Mouse (Mus musculus) stomach, embryonic 15.5 days (tissue): ENCODE measurements around the gene Ankrd22. TPM values are rescaled to one million over a fixed set of nuclear protein-coding genes. Genes with fewer than 3 reads are reported as not detected.

Experiments
- ATAC-seq: fragments of 200-750 bp; cut with Nextera tagmentation; 2 replicates; pipeline ENCODE4 v1.8.0; 2017; ENCODE audit warnings: low read depth, moderate number of reproducible peaks, moderate TSS enrichment; ENCODE audit not compliant: insufficient read depth, low FRiP score
- H3K27ac ChIP-seq: fragments of 300-500 bp; sonication (generic); 2 replicates; pipeline ENCODE4 v1.5.1; 2015; ENCODE audit warnings: mild to moderate bottlenecking, inconsistent platforms
- H3K27me3 ChIP-seq: fragments of 300-500 bp; sonication (generic); replicated peaks from 2 replicates; pipeline ENCODE4 v1.6.1; 2015; ENCODE audit warnings: inconsistent platforms
- H3K36me3 ChIP-seq: fragments of 300-500 bp; sonication (generic); 2 replicates; pipeline ENCODE4 v1.6.1; 2015; ENCODE audit warnings: inconsistent platforms
- H3K4me1 ChIP-seq: fragments of 300-500 bp; sonication (generic); 2 replicates; pipeline ENCODE4 v1.6.1; 2015; ENCODE audit warnings: inconsistent platforms
- H3K4me2 ChIP-seq: fragments of 300-500 bp; sonication (generic); 2 replicates; pipeline ENCODE4 v1.6.1; 2015; ENCODE audit warnings: mild to moderate bottlenecking, inconsistent platforms
- H3K4me3 ChIP-seq: fragments of 300-500 bp; sonication (generic); replicated peaks from 2 replicates; pipeline ENCODE4 v1.5.1; 2015; ENCODE audit warnings: inconsistent platforms
- H3K9ac ChIP-seq: fragments of 300-500 bp; sonication (generic); 2 replicates; pipeline ENCODE4 v1.6.1; 2015; ENCODE audit warnings: inconsistent platforms
- H3K9me3 ChIP-seq: fragments of 300-500 bp; sonication (generic); 2 replicates; pipeline ENCODE4 v1.6.1; 2016; ENCODE audit warnings: inconsistent platforms
- WGBS: fragments of 180-500 bp; shearing (Covaris S2); methylation state at CpG from one replicate; pipeline ENCODE4 v1.1.7; 2015; 5-methylcytosine and 5-hydroxymethylcytosine counted together
- polyA plus RNA-seq: library from polyadenylated mRNA; unstranded; fragments of >200 nt; fragmentation: Nextera tagmentation; extraction: Ambion mirVana; gene quantifications from 2 replicates; pipeline ENCODE4 v1.2.1, GENCODE M21; 2015

Gene Ankrd22
- polyA plus RNA-seq, 1 experiment from 2014 or later = 5.9 TPM

- no peak for ATAC-seq
- Histone ChIP-seq H3K27ac (no peak overlapping the region), H3K9ac (no peak overlapping the region), H3K9me3 (no peaks in the 10 kb centered on the region), H3K4me3 (no peak overlapping the region), H3K36me3 (no peaks in the 10 kb centered on the region), H3K27me3 (no peaks in the 10 kb centered on the region), H3K4me2 (no peak overlapping the region), H3K4me1 (no peaks in the 10 kb centered on the region)
- WGBS = 53% methylated on average over 3 of the region's 3 CpGs
Measured at GRCm38 (mm10) chr19:34120107-34120731, 45.6 kb downstream of the Ankrd22 start.

- Histone ChIP-seq H3K4me1 (no peaks in the 10 kb centered on the region), H3K27me3 (no peaks in the 10 kb centered on the region), H3K9ac (no peak overlapping the region), H3K9me3 (no peaks in the 10 kb centered on the region), H3K4me2 (no peak overlapping the region), H3K4me3 (no peak overlapping the region), H3K36me3 (no peaks in the 10 kb centered on the region), H3K27ac (no peak overlapping the region)
- no peak for ATAC-seq
- WGBS = 67% methylated on average over 4 of the region's 4 CpGs
Measured at GRCm38 (mm10) chr19:34119653-34120052, 46.2 kb downstream of the Ankrd22 start.

- no peaks in the 10 kb centered on the region for H3K36me3 ChIP-seq
- no peaks in the 10 kb centered on the region for H3K4me1 ChIP-seq
- no peak overlapping the region for H3K4me2 ChIP-seq
- 35% methylated on average over 1 of the region's 1 CpGs for WGBS
- no peak overlapping the region for H3K27ac ChIP-seq
- H3K9me3 ChIP-seq = no peaks in the 10 kb centered on the region
- H3K4me3 ChIP-seq = no peak overlapping the region
- no peak for ATAC-seq
- H3K27me3 ChIP-seq = no peaks in the 10 kb centered on the region
- H3K9ac ChIP-seq = no peak overlapping the region
Measured at GRCm38 (mm10) chr19:34119102-34119501, 46.8 kb downstream of the Ankrd22 start.

- H3K9ac ChIP-seq = no peak overlapping the region
- H3K36me3 ChIP-seq = no peaks in the 10 kb centered on the region
- no peak overlapping the region for H3K27ac ChIP-seq
- H3K4me2 ChIP-seq = no peak overlapping the region
- WGBS = 86% methylated on average over 3 of the region's 3 CpGs
- H3K27me3 ChIP-seq = no peaks in the 10 kb centered on the region
- no peaks in the 10 kb centered on the region for H3K4me1 ChIP-seq
- ATAC-seq = no peak
- no peak overlapping the region for H3K4me3 ChIP-seq
- no peaks in the 10 kb centered on the region for H3K9me3 ChIP-seq
Measured at GRCm38 (mm10) chr19:34104841-34105240, 61.0 kb downstream of the Ankrd22 start.

GRCm38 (mm10) chr19:34101888-34102287 is 64.0 kb downstream of the Ankrd22 start:
- WGBS = 81% methylated on average over 7 of the region's 7 CpGs
- H3K36me3 ChIP-seq = no peaks in the 10 kb centered on the region
- H3K9me3 ChIP-seq = no peaks in the 10 kb centered on the region
- no peak overlapping the region for H3K4me2 ChIP-seq
- no peaks in the 10 kb centered on the region for H3K4me1 ChIP-seq
- H3K4me3 ChIP-seq = no peak overlapping the region
- H3K27ac ChIP-seq = no peak overlapping the region
- no peaks in the 10 kb centered on the region for H3K27me3 ChIP-seq
- no peak for ATAC-seq
- no peak overlapping the region for H3K9ac ChIP-seq

- Histone ChIP-seq H3K27ac (no peak within 1 kb of the TSS), H3K9me3 (no peaks in the 10 kb centered on the region), H3K4me3 (no peak within 1 kb of the TSS), H3K4me2 (no peak within 1 kb of the TSS), H3K9ac (no peak within 1 kb of the TSS), H3K36me3 (no peaks in the 10 kb centered on the region), H3K4me1 (no peaks in the 10 kb centered on the region), H3K27me3 (no peaks in the 10 kb centered on the region)
- no peak for ATAC-seq
- 79% methylated on average over 4 of the region's 4 CpGs for WGBS
Measured at GRCm38 (mm10) chr19:34100633-34101032, 65.2 kb downstream of the Ankrd22 start, which contains the start of gene Lipm. Gene Lipm (plus strand): TSS chr19:34100933.

GRCm38 (mm10) chr19:34096228-34096627 is 69.6 kb downstream of the Ankrd22 start:
- H3K36me3 ChIP-seq = no peaks in the 10 kb centered on the region
- no peak overlapping the region for H3K4me3 ChIP-seq
- no peak overlapping the region for H3K4me2 ChIP-seq
- 56% methylated on average over 1 of the region's 1 CpGs for WGBS
- no peaks in the 10 kb centered on the region for H3K27me3 ChIP-seq
- H3K9me3 ChIP-seq = no peaks in the 10 kb centered on the region
- no peak overlapping the region for H3K27ac ChIP-seq
- H3K4me1 ChIP-seq = no peaks in the 10 kb centered on the region
- ATAC-seq = no peak
- H3K9ac ChIP-seq = no peak overlapping the region

GRCm38 (mm10) chr19:34095381-34095780 is 70.5 kb downstream of the Ankrd22 start:
- Histone ChIP-seq H3K9ac (no peak overlapping the region), H3K9me3 (no peaks in the 10 kb centered on the region), H3K4me2 (no peak overlapping the region), H3K27me3 (no peaks in the 10 kb centered on the region), H3K27ac (no peak overlapping the region), H3K4me1 (no peaks in the 10 kb centered on the region), H3K4me3 (no peak overlapping the region), H3K36me3 (no peaks in the 10 kb centered on the region)
- ATAC-seq = no peak
- 59% methylated on average over 5 of the region's 5 CpGs for WGBS

- H3K36me3 ChIP-seq = no peaks in the 10 kb centered on the region
- no peak for ATAC-seq
- no peak overlapping the region for H3K9ac ChIP-seq
- no peak overlapping the region for H3K27ac ChIP-seq
- H3K4me3 ChIP-seq = no peak overlapping the region
- no peak overlapping the region for H3K4me2 ChIP-seq
- 79% methylated on average over 3 of the region's 3 CpGs for WGBS
- H3K9me3 ChIP-seq = no peaks in the 10 kb centered on the region
- H3K27me3 ChIP-seq = no peaks in the 10 kb centered on the region
- no peaks in the 10 kb centered on the region for H3K4me1 ChIP-seq
Measured at GRCm38 (mm10) chr19:34089011-34089680, 76.7 kb downstream of the Ankrd22 start.

- Histone ChIP-seq H3K27me3 (no peaks in the 10 kb centered on the region), H3K9me3 (no peaks in the 10 kb centered on the region), H3K27ac (no peak overlapping the region), H3K4me2 (no peak overlapping the region), H3K9ac (no peak overlapping the region), H3K4me1 (no peaks in the 10 kb centered on the region), H3K36me3 (no peaks in the 10 kb centered on the region), H3K4me3 (no peak overlapping the region)
- no peak for ATAC-seq
- 67% methylated on average over 2 of the region's 2 CpGs for WGBS
Measured at GRCm38 (mm10) chr19:34078130-34078529, 87.7 kb downstream of the Ankrd22 start.

GRCm38 (mm10) chr19:34074239-34074638 is 91.6 kb downstream of the Ankrd22 start:
- Histone ChIP-seq H3K9ac (no peak overlapping the region), H3K27ac (peak overlapping the region; percentile 61; the same call in 1 of the 2 replicates), H3K4me2 (no peak overlapping the region), H3K27me3 (no peaks in the 10 kb centered on the region), H3K36me3 (no peaks in the 10 kb centered on the region), H3K4me1 (no peaks in the 10 kb centered on the region), H3K4me3 (no peak overlapping the region), H3K9me3 (no peaks in the 10 kb centered on the region)
- ATAC-seq = peak; percentile 89
